Mouse (Mus musculus) heart, adult 9 months (tissue): ENCODE data around the gene Rtl10.
"Not testable (repeated sequence)": the region's sequence is repeated elsewhere in the genome, so short reads cannot be mapped to it uniquely, and the experiment has no call there.

Experiments
- DNase-seq, 2 experiments: peaks; one replicate each; pipeline ENCODE4 v3.0.0; 2022; ENCODE audit warnings: low spot score in 2 of 2

Rtl10 gene

GRCm38 (mm10) chr16:18482431-18482830 is 16.3 kb upstream of the Rtl10 start:
- no peak for DNase-seq

- DNase-seq, result no peak
These were observed 14.9 kb upstream of the Rtl10 start for GRCm38 (mm10) chr16:18483839-18484238.

DNA sequence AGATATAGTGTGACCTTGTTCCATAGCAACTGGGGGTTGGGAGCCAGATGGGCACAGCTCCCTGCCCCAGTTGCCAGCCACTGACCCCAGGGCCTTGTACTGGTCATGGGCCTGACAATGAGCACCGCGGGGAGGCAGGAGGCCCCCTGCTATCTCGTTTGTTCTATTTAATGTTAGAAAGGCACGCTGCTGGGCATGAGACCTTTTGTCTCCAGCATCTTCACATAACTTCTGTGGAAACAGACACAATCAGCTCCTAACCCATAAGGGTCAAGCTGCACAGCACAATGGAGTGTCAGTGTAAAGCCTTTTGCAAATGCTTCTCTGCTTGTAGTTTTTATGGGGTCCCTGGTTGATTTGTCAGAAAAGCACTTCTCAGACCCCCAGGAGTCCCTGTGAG is 14.3 kb upstream of the Rtl10 start:
- DNase-seq, result no peak

GRCm38 (mm10) chr16:18484794-18485435 is 13.8 kb upstream of the Rtl10 start:
- DNase-seq, result no peak

DNA sequence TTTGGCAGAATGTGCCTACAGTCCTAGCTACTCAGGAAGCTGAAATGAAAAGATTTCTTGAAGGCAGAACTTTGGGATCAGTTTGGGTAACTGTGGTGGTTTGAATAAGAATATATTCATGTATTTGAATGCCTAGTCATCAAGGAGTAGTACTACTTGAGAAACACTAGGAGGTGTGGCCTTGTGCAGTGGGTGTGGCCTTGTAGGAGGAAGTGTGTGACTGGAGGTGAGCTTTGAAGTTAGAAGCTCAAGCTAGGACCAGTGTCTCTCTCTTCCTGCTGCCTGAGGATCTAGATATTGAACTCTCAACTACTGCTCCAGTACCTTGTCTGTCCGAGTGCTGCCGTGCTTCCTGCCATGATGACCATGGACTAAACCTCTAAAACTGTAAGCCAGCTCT is 12.6 kb upstream of the Rtl10 start:
- DNase-seq, result no peak

DNA sequence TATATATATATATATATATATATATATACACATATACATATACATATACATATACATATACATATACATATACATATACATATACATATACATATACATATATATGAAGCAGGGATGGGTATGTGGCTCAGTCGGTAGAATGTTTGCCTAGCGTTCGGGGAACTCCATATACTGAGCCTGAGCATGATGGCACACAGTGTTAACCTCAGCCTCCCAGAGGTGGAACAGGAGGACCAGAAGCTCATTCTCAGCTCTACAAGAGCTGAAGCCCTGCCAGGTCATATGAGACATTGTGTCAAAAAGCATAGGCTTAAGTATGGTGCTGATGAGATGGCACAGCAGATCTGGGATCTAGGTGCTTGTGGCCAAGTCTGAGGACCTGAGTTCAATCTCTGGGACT is 8.4 kb upstream of the Rtl10 start:
- no peak for DNase-seq

- DNase-seq, result no peak
These were observed 7.8 kb upstream of the Rtl10 start for GRCm38 (mm10) chr16:18490894-18491293.

DNA sequence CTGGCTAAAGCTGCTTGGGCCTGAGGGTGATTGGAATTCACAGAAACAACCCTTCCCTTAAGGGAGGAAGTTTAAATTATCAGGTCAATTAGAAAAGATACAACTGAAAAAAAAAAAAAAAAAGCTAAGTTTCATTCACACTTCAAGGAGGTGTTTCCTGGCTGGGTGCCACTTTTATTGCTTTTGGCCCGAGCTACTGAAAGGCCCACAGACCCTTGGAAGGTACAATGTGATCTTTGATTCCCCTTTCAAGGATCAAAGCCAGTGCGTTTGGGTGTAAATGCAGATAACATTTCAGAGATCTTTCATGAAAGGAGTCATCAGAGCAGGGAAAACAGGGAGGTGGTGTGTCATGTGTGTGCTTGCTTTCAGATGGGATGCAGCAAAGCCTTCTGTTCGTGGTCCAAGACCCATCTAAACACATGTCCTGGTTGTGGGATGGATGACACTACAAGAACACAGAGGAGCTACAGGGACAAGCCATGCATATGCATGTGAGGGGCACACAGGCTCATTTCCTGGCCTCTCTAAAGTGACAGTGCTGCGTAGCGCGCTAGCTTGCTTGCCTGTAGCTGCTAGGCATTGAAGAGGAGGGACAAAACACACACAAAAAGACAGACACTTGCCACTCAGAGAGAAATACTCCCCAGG is 711 bp upstream of the Rtl10 start:
- DNase-seq, result no peak

- no peak for DNase-seq
These were observed 295 bp downstream of the Rtl10 start for GRCm38 (mm10) chr16:18498996-18499395.

DNA sequence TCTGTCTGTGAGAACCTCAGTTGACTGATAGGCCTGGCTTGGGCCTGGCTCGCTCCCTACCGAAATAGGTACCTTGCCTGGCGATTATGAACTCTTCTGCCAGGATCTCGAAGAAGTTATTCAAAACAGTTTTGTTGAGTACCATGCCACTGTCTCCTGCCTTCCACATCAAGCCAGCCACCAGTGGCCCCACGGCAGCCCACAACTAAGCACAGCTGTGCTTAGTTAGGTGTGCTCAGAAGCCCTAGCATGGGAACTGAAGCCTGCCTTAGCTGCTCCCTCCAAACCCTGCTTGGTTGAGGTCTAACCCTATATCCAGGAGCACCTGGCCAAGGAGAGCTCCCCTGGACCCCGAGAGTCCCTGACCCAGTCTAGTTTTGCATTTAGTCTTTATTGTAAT is 2.8 kb downstream of the Rtl10 start:
- DNase-seq, result no peak

GRCm38 (mm10) chr16:18503566-18504342 is 5.1 kb downstream of the Rtl10 start:
- no peak for DNase-seq

DNA sequence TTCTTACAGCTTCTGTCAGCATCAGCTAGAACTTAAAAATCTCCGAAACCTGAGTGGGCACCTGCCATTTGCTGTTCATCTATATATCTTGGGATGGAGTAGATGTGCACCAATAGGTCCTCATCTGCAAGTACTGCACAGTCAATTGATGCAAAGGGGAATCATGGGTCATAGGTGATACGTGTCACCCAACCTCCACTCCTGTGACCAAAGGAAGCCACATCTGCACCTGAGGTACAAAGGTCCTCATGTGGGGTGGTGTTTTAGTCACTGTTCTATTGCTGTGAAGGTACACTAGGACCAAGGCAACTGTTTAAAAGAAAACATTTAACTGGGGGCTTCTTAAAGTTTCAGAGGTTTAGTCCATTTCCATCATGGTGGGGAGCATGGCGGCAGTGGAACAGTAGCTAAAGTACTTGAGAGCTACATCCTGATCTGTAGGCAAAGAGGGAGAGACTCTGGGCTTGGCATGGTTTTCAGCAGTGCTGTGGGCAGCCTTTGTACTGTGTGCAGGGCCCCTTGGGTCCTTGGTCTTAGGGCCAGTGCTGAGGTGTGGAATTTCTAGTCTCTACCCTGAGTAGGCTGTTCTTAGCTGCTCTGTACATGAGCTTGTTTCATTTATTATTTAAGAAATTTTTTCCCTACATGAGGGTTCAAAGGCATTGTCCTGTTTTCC is 8.0 kb downstream of the Rtl10 start:
- no peak for DNase-seq

- no peak for DNase-seq
These were observed 8.5 kb downstream of the Rtl10 start for GRCm38 (mm10) chr16:18507200-18507549.

DNA sequence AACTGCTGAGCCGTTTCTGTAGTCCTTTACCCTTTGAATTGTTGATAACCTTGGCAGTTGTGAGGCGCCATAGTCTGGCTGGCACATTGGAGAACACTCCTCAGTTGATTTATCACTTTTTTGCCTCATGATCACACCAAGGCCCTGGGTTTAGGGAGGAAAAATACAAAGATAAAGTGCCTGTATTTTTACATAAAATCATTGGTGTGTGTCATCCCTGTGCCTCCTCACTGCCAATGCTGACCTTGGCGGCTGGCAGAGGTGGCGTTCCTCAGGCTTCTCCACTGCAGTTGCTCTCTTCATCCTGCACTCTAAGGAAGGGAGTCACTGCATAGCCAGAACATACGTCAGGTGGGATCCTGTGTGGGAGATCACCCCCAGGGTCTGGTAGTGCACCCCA is 13.0 kb downstream of the Rtl10 start:
- DNase-seq, result no peak

DNA sequence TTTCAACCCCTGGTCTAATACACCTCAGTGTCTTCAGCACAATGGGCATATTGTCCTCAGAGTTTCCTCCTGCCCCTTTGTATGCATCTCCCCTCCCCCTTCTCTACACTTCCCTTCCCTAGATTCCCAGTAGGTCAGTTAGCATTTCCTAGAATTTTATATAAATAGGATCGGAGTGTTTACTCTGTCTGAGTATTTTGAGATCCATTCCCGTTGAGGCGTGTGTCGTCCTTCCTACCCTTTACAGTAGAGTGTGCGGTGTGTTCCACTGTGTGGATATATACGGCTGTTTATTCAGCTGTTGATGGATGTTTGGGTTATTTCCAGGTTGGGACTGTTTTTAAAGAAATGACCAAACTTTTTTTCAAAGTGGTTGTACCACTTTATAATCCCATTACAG is 14.8 kb downstream of the Rtl10 start:
- no peak for DNase-seq

GRCm38 (mm10) chr16:18518091-18518490 is 19.4 kb downstream of the Rtl10 start:
- DNase-seq, result no peak

DNA sequence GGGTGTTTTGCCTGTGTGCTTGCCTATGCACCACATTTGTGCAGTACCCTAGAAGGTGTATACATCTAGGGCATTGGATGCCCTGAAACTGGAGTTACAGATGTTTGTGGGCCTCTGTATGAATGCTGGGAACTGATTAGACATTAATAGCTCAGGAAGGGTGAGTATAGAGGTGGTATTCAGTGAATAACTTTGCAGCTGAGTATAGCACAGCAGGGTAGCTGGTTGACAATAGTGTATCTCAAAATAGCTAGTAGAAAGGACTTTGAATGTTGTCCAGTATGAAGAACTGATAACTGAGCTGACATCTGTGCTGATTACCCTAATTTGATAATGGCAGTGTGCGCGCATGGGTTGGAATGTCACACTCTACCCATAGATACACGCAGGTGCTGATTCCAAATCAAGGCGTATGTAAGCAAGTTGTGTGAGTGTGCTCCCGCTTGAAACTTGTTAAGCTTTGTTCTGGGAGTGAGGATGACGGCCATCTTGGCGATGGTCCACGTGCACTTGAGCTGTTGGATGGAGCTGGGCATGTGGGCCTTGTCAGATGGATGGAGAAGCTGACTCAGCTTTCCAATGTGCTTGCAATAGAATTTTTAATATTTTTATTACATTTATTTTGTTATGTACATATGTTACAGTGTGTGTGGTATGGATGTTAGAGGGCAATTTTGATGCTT is 25.0 kb downstream of the Rtl10 start:
- DNase-seq, result peak in 1 of 2 experiments; percentile 44

- no peak for DNase-seq
These were observed 30.0 kb downstream of the Rtl10 start for GRCm38 (mm10) chr16:18528656-18529055.

GRCm38 (mm10) chr16:18533061-18533460 is 34.4 kb downstream of the Rtl10 start:
- DNase-seq, result not testable (repeated sequence)

DNA sequence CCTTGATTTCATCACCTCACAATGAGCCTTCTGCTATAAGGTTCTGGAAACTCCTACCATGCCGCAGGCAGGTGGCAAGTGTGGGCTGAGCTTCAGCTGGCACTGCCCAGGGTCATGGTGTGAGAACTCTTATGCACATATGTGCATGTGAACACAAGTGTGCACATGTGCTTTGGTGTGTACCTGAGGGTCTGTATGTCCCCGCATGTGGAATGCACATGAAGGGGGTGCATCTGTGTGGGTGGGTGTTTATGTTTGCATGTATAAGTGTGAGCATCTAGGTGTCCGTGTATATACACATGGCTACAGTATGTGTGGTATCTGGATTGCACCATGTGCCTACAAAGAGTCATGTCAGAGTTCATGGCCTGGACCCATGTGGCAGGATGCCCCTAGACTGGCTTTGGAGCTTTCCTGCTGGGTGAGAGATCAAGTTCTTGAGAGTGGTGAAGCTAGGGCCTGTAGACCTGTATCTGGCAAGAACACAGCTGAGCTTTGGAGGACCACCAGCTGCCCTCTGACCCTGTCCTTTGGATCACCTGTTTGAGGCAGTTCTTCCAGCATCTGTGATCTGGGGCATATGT is 38.8 kb downstream of the Rtl10 start:
- DNase-seq, result no peak

DNA sequence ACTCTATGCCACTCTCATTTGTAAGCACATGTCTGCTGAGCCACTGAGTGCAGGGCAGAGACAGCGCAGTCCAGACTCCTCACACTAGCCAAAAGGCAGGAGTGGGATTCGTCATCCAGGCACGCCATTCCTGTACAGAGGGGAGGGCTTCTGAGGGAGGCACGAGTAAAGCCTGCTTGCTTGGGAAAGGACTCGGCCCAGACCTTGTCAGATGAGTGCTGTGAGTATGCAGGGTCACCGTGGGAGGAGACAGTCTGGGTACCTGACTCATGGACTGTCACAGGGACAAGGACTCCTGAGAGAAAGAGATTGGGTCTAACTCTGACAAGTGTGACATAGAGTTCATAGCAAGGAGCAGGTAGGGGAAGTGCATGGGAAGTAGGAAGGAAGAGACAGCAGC is 40.6 kb downstream of the Rtl10 start:
- DNase-seq, result no peak
